Mouse (Mus musculus) erythroblast, embryonic 14.5 days (primary cell): Measurements from ENCODE around the gene Slco2a1. TPM values are rescaled to one million over a fixed set of nuclear protein-coding genes. Genes with fewer than 3 reads are reported as not detected.

Source experiments
- H3K27me3 ChIP-seq: 2 replicates; pipeline ENCODE4 v1.6.1; 2012; ENCODE audit warnings: inconsistent platforms; ENCODE audit not compliant: control insufficient read depth
- H3K36me3 ChIP-seq: 2 replicates; pipeline ENCODE4 v1.6.1; 2012; ENCODE audit warnings: mild to moderate bottlenecking, inconsistent platforms; ENCODE audit not compliant: control insufficient read depth
- H3K4me1 ChIP-seq: 2 replicates; pipeline ENCODE4 v1.6.1; 2012; ENCODE audit warnings: inconsistent platforms; ENCODE audit not compliant: control insufficient read depth
- H3K4me3 ChIP-seq: replicated peaks from 2 replicates; pipeline ENCODE3; 2012; ENCODE audit warnings: moderate library complexity, mild to moderate bottlenecking, inconsistent platforms
- H3K9me3 ChIP-seq: 2 replicates; pipeline ENCODE4 v1.6.1; 2012; ENCODE audit warnings: low read length, inconsistent platforms, mixed read lengths; ENCODE audit not compliant: control insufficient read depth
- GATA1 ChIP-seq: IDR thresholded peaks from 2 replicates; pipeline ENCODE4 v1.6.1; 2012; ENCODE audit warnings: low read length, inconsistent platforms, mixed read lengths
- TAL1 ChIP-seq: IDR thresholded peaks from 3 replicates; pipeline ENCODE4 v1.6.1; 2012; ENCODE audit warnings: low read length, inconsistent platforms, mixed read lengths
- polyA plus RNA-seq: library from polyadenylated mRNA; stranded (reverse); fragments of >175 nt; gene quantifications from 2 replicates; pipeline ENCODE4 v1.2.3, GENCODE M21; 2012

Slco2a1 gene
- polyA plus RNA-seq, 1 experiment = under 0.01 TPM

DNA sequence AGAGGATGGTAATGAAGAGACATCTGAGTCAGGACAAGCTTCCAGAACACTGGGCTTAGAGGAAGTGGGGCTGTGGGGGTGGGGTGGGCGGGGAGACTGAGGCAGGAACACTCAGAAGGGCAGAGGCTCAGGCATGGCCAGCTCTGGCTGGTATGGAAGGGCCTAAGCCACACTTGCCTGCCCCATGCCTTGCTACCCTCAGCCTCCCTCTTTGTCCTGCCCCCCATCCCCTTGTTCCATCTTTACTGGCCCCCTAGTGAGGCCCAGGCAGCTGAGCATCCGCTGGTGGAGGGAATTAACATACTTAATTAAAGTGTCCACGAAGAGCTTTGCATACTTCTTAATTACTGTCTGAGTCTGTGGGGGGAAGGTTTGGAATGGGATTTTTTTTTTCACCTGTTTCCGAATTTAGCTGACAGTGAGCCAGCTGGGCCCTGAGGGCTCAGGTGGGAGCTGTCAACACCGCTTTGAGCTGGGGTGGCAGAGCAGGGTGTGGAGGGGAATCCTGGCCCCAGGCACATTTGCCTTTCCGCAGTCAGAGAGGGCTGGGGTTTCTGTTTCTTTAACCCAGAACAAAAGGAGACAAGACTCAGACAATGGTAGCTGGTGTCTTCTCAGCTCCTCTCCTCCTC, 145.1 kb downstream of the Slco2a1 start:
- H3K4me3 ChIP-seq = no peak overlapping the region
- no peaks in the 10 kb centered on the region for H3K27me3 ChIP-seq
- no peaks in the 10 kb centered on the region for H3K4me1 ChIP-seq
- TF ChIP-seq GATA1 (no peak), TAL1 (no peak)
- no peaks in the 10 kb centered on the region for H3K36me3 ChIP-seq
- no peaks in the 10 kb centered on the region for H3K9me3 ChIP-seq

DNA sequence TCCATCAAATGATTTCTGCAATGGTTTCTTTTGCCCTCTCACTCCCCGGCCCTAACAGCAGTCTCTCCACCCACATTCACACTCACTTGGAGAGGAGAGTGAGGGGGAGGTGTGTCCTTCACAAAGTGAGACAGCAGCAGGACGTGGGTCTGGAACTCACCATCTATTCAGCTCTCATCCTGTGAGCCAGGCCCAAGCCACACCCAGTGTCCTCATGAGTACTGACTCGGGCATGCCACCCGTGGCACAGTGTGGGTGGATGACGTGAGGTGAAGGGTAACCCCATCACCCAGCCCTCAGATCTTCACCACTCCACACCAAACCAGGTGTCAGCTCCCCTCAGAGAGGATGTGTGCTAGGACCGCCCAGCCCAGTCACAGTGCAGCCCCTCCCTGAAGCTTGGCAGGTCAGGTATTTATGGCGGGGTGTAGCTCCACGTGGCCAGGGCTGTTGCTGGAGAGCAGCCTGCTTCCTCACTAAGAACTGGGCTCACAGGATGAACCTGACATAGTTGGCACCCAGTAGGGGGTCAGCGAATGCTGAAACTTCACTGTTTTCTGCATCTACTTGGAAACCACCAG, 146.0 kb downstream of the Slco2a1 start:
- Histone ChIP-seq H3K4me1 (no peaks in the 10 kb centered on the region), H3K36me3 (no peaks in the 10 kb centered on the region), H3K27me3 (no peaks in the 10 kb centered on the region), H3K4me3 (no peak overlapping the region), H3K9me3 (no peaks in the 10 kb centered on the region)
- TF ChIP-seq GATA1 (no peak), TAL1 (no peak)

DNA sequence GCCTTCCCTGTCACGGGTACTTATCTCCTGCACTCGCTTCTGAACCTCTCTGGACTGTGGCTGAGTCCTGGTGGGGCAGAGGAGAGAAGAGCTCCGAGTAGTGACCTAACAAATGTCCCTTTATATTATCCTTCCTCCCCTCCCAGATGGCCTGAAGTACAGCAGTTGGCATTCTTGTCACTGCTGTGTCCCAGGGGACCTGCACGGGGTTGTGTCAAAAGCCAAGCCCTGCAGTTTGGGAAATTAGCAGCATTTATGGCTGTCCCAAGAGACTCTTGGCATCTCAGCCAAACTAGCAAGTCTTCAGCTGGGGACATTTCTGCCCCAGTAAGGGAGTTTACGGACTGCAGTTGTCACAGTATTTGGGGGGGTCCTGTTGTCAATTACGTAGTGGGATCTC, 151.0 kb downstream of the Slco2a1 start:
- Histone ChIP-seq H3K27me3 (no peaks in the 10 kb centered on the region), H3K4me1 (no peaks in the 10 kb centered on the region), H3K9me3 (no peaks in the 10 kb centered on the region), H3K4me3 (no peak overlapping the region), H3K36me3 (no peaks in the 10 kb centered on the region)
- TF ChIP-seq TAL1 (no peak), GATA1 (no peak)

DNA sequence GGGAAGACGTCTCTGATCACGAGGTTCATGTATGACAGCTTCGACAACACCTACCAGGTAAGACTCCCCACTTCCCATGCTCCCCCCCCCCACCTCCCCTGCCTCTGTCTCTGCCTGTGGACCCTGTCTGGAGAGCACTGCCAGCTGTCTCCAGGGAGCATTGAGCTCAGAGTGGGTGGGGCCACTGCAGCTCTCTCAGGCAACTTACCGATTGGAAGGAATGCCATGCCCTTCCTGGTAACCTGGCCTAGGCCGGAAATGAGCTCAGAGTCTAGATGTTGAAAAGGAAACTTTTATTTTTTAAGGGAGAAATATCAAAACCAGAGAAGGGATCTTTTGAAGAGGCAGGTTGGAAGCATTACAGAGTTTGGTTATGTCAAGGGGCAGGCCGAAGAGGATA, 151.9 kb downstream of the Slco2a1 start:
- H3K36me3 ChIP-seq = no peaks in the 10 kb centered on the region
- H3K4me3 ChIP-seq = no peak overlapping the region
- TF ChIP-seq GATA1 (no peak), TAL1 (no peak)
- H3K27me3 ChIP-seq = no peaks in the 10 kb centered on the region
- H3K4me1 ChIP-seq = no peaks in the 10 kb centered on the region
- no peaks in the 10 kb centered on the region for H3K9me3 ChIP-seq

DNA sequence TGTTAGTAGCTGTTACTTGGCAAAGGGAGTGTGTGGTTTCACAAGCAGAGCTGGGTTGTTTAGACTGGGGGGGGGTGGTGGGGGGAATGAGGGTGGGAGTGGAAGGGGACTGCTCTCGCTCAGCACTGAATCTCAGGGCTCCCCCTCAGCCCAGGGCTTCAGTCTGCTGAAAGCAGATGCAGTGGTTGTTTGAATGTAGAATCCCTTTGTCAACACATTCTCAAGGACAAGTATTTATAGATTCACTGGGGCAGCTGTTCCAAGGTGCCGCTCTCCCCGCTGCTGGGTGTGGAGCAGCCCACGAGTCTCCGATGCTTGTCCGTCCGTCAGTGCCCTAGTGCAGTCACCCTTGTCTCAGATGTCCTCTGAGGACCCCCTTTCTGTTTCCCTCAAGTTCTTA, 152.8 kb downstream of the Slco2a1 start:
- Histone ChIP-seq H3K4me3 (no peak overlapping the region), H3K36me3 (no peaks in the 10 kb centered on the region), H3K27me3 (no peaks in the 10 kb centered on the region), H3K9me3 (no peaks in the 10 kb centered on the region), H3K4me1 (no peaks in the 10 kb centered on the region)
- no peak for TF ChIP-seq GATA1
- no peak for TF ChIP-seq TAL1

DNA sequence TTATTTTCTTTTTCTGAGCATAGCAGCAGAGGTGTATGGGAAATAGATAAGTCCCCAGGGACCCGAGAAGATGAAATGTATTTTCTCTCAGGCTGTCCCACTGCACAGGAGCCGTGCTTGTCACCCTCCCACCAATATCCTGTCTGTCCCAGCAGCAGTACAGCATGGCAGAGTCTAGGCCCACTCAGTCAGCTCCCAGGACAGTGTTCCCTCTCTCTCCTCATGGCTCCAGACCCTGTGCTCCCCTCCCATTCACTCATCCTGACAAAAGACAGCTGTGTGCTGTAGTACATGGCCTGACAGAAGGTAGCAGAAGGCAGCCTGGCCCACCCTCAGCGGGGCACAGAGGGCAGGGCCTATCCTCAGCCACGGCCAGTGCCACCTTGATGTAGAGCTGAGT, 155.4 kb downstream of the Slco2a1 start:
- Histone ChIP-seq H3K9me3 (no peaks in the 10 kb centered on the region), H3K4me3 (no peak overlapping the region), H3K36me3 (no peaks in the 10 kb centered on the region), H3K4me1 (no peaks in the 10 kb centered on the region), H3K27me3 (no peaks in the 10 kb centered on the region)
- TF ChIP-seq GATA1 (no peak), TAL1 (no peak)

DNA sequence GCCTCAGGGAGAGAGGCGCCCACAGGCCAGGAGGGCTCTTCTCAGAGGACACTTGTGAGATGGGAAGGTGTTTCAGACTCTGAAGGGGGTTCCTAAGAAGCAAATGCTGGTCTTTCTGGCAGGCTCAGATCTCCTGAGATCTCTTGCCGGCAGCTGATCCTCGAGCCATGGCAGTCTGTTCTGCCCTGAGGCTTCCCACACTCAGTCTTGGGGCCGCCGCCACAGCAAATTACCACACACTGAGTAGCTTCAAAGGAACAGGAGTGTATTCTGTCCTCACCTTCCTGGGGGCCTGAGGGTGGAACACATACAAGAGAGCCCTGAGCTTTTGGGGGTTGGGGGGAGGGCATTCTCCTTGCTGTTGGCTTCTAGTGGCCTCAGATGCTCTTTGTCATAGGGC, 156.8 kb downstream of the Slco2a1 start:
- H3K36me3 ChIP-seq = no peaks in the 10 kb centered on the region
- no peak overlapping the region for H3K4me3 ChIP-seq
- no peaks in the 10 kb centered on the region for H3K27me3 ChIP-seq
- no peaks in the 10 kb centered on the region for H3K4me1 ChIP-seq
- no peak for TF ChIP-seq TAL1
- no peak for TF ChIP-seq GATA1
- no peaks in the 10 kb centered on the region for H3K9me3 ChIP-seq

Other genes with a start within 250 kb of the Slco2a1 start
- 0.48 and 0.84 TPM in 2 replicates for gene Ryk, start 153.8 kb upstream of the Slco2a1 start, polyA plus RNA-seq
- not detected in 2 replicates for gene Rab6b, start 123.1 kb downstream of the Slco2a1 start, polyA plus RNA-seq
- 1.1 and 1.7 TPM in 2 replicates for gene Srprb, start 213.4 kb downstream of the Slco2a1 start, polyA plus RNA-seq
- gene Gm20425, start 241.6 kb downstream of the Slco2a1 start, polyA plus RNA-seq = not detected in 2 replicates
- gene Trf, start 241.7 kb downstream of the Slco2a1 start, polyA plus RNA-seq = 0.66 and 2.0 TPM in 2 replicates